Mouse (Mus musculus) midbrain, embryonic 10.5 days (tissue): ENCODE data around the gene Faf1. TPM values are rescaled to one million over a fixed set of nuclear protein-coding genes. Genes with fewer than 3 reads are reported as not detected.

Experiments used
- DNase-seq: peaks from one replicate; pipeline ENCODE4 v3.0.0-alpha.2; 2017; ENCODE audit warnings: low spot score
- H3K27ac ChIP-seq: fragments of 300-500 bp; sonication (generic); replicated peaks from 2 replicates; pipeline ENCODE4 v1.5.1; 2016; ENCODE audit warnings: mild to moderate bottlenecking
- H3K27me3 ChIP-seq: fragments of 300-500 bp; sonication (generic); 2 replicates; pipeline ENCODE4 v1.6.1; 2016; ENCODE audit warnings: low read depth, mild to moderate bottlenecking; ENCODE audit not compliant: poor library complexity, severe bottlenecking
- H3K36me3 ChIP-seq: fragments of 300-500 bp; sonication (generic); 2 replicates; pipeline ENCODE4 v1.6.1; 2016; ENCODE audit warnings: mild to moderate bottlenecking, moderate library complexity
- H3K4me1 ChIP-seq: fragments of 300-500 bp; sonication (generic); 2 replicates; pipeline ENCODE4 v1.6.1; 2016
- H3K4me3 ChIP-seq: fragments of 300-500 bp; sonication (generic); 2 replicates; pipeline ENCODE4 v1.5.1; 2016; ENCODE audit warnings: mild to moderate bottlenecking, moderate library complexity
- H3K9me3 ChIP-seq: fragments of 300-500 bp; sonication (generic); replicated peaks from 2 replicates; pipeline ENCODE4 v1.6.1; 2016; ENCODE audit warnings: mild to moderate bottlenecking
- WGBS: fragments of 180-500 bp; shearing (Covaris S2); methylation state at CpG from one replicate; pipeline ENCODE4 v1.1.7; 2016; 5-methylcytosine and 5-hydroxymethylcytosine counted together
- polyA plus RNA-seq: library from polyadenylated mRNA; unstranded; fragments of >200 nt; fragmentation: Nextera tagmentation; extraction: Ambion mirVana; gene quantifications from 2 replicates; pipeline ENCODE4 v1.2.1, GENCODE M21; 2016

The Faf1 gene
- polyA plus RNA-seq, 1 experiment from 2014 or later: 30.5 TPM

DNA sequence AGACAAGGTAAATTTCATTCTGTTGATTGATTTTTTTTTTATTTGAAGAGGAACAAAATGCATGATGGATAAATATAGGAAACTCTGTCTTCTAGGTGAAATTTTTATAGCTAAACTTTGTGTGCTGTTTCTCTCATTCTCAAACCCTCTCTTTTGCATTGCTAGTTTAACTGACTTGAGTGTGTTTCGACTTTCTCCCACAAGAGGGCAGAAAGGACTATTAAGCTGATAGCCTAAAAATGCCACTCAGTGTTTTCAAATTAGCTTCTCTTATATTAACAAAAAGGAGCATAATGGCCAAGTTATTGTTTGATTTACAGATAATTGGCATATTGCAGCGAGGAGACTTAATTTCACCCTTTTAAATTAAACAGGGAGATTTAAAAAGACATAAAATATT is 82.6 kb downstream of the Faf1 start:
- no peak overlapping the region for H3K4me3 ChIP-seq
- H3K27ac ChIP-seq: no peak overlapping the region
- WGBS: 27% methylated on average over 2 of the region's 2 CpGs
- H3K36me3 ChIP-seq: no peaks in the 10 kb centered on the region
- H3K27me3 ChIP-seq: peaks cover 12% of the 10 kb centered on the region
- H3K4me1 ChIP-seq: peaks cover 44% of the 10 kb centered on the region
- H3K9me3 ChIP-seq: no peaks in the 10 kb centered on the region
- DNase-seq: no peak

DNA sequence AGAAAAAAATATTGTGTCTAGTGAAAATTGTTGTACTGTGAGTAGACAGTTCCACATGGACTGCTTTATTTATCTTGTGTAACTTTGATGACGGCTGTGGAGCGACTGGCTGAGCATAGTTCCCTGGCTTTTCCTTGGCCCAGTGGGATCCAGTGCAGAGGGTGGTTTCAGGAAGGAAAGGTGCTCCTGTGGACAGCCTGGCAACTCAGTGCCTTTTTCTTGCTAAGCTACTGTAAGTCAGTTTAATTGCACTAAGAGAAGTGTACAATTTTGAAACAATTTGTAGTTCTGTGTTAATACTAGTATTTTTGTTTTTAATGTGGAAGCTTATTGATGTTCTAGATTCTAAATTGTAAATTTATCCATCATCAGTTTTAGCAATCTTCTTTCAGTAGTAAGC is 83.5 kb downstream of the Faf1 start:
- no peak overlapping the region for H3K4me3 ChIP-seq
- H3K9me3 ChIP-seq: no peaks in the 10 kb centered on the region
- H3K4me1 ChIP-seq: peaks cover 47% of the 10 kb centered on the region
- H3K27me3 ChIP-seq: peaks cover 12% of the 10 kb centered on the region
- no peaks in the 10 kb centered on the region for H3K36me3 ChIP-seq
- H3K27ac ChIP-seq: no peak overlapping the region
- no peak for DNase-seq
- WGBS: 45% methylated on average over 2 of the region's 2 CpGs

DNA sequence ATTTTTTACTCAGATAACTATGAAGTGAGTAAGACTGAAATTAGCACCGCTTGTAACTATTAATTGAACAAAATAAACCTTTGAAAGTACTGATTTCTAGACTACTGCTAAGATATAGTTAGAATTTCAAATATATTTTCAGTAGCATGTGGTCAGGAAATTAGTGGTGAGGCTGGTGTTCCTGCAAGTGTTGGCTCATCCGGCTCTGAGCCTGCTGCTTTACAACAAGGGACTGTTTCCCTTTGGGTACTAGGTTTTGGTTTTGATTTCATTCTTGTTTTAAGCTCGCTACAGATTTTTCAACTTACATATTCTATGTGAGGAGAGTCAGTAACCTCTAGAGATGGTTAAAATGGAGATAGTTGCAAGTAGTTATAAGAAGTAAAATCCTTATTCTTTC is 84.1 kb downstream of the Faf1 start:
- Histone ChIP-seq H3K27ac (0 out of 2 replicates have a peak overlapping the region, but pooled peaks have one; percentile 49), H3K36me3 (no peaks in the 10 kb centered on the region), H3K9me3 (no peaks in the 10 kb centered on the region), H3K4me3 (no peak overlapping the region), H3K27me3 (peaks cover 12% of the 10 kb centered on the region), H3K4me1 (peaks cover 53% of the 10 kb centered on the region)
- no peak for DNase-seq
- WGBS: 65% methylated on average over 3 of the region's 3 CpGs

DNA sequence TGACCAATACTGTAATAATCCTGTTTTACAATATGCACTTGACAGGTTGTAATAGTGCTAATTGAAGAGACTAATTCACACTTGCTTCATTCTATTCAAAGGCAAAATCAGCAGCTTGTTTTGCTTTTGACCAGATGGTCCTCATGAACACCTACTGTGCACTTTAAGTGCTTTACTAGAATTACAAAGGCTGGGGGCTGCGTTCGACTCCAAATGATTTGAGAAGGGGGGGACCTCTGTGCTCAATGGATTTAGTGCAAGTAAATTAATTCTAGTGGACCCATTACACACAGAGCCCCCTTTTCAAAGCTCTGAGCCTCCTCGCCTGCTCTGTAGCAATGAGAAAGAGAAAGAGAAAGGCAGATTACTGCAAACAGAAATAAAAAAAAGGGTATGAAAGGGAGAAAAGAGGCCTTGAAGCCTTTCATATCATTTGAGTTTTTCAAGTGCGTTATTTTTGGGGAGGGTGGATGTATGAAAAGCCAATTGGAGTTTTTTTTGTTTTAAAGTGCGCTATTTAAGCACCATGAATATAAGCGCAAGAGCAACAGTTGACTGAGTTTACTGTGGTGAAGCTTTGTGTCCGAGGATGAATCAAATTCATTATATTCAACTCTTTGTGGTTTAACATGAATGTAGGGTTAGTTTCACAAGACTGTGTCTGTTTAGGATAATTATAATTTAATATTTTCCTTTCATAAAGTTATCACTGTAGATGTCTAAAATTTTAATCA is 86.5 kb downstream of the Faf1 start:
- H3K9me3 ChIP-seq: no peaks in the 10 kb centered on the region
- H3K4me3 ChIP-seq: peak overlapping the region; percentile 27; the same call in 1 of the 2 replicates
- WGBS: 10% methylated on average over 7 of the region's 7 CpGs
- peaks cover 12% of the 10 kb centered on the region for H3K27me3 ChIP-seq
- peaks cover 60% of the 10 kb centered on the region for H3K4me1 ChIP-seq
- H3K36me3 ChIP-seq: no peaks in the 10 kb centered on the region
- peak overlapping the region; percentile 74 for H3K27ac ChIP-seq
- peak; percentile 52 for DNase-seq

DNA sequence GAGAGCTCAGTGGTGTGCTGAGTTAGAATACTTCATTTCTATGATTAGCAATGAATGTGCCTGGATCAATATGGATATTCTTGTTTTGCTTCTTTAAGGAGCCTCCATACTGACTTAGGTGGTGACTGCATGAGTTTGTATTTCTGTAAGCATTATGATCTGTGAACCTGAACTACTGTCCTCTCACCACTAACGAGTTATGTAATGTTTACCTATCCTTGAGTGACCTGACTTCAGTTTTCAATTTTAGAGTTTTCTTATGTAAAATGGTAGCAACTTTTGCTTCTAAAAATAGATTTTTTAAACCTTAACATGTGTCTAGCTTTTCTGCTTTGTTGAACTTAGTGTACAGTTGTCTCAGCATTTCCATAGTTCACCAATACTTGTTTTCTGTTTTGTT is 92.7 kb downstream of the Faf1 start:
- Histone ChIP-seq H3K27ac (no peak overlapping the region), H3K4me1 (peaks cover 20% of the 10 kb centered on the region), H3K4me3 (no peak overlapping the region), H3K27me3 (no peaks in the 10 kb centered on the region; the same call in 1 of the 2 replicates), H3K36me3 (no peaks in the 10 kb centered on the region), H3K9me3 (no peaks in the 10 kb centered on the region)
- 86% methylated on average over 1 of the region's 1 CpGs for WGBS
- DNase-seq: no peak

DNA sequence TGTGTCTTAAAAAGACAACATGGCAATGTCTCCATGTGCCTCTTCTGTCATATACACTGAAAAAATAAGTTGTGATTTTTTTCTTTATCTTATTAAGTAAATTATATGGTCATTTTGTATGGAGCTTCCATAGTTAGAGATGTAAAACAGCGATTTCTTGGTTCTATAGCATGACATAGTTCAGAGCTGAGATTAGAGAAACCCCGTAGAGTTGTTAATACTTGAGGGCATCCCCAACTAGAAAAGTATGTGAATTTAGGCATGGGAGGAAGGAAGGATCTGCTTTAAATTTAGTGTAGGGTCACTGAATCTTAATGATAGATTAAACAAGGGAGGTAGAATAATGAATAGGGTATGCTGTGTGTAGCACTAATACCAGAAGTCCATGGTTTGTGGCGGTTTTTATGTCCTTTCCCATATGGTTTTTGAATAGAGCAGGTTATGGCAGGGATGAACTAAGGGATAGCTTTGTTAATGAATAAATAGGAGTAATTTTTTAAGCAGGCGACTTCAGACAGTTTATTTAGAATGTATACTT is 106.3 kb downstream of the Faf1 start:
- no peak overlapping the region for H3K27ac ChIP-seq
- no peak for DNase-seq

DNA sequence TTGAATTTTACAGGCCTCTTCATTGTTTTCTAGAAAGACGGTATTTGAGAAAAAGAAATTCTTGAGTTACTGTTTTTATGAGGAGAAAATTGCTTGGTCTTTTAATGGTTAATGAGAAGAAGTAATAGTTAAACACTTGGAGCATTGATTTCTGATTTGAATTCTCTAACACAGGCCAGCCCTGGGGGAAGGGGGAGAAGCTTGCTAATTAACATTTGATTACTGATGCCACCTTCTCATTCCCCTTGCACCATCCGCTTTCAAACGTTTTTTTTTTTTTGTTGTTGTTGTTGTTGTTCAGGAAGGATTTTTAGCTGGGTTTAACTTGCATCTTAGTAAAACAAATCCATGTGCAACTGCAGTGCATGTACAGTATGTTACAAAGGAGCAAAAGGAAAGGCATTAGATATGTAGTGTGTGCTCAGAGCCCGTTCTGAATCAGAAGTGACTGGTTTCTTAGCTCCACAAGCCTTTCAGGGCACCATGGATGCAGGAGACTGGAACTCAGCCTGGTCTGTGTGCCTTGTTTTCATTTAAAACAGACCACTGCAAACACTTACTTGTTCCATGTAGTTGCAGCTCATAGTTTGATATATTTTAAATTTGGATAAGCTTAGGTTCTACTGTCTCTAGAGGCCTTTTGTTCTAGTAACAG is 113.1 kb downstream of the Faf1 start:
- Histone ChIP-seq H3K9me3 (no peaks in the 10 kb centered on the region), H3K36me3 (no peaks in the 10 kb centered on the region), H3K27me3 (peaks cover 45% of the 10 kb centered on the region), H3K4me1 (peaks cover 22% of the 10 kb centered on the region), H3K27ac (no peak overlapping the region), H3K4me3 (no peak overlapping the region)
- 33% methylated on average over 4 of the region's 4 CpGs for WGBS
- no peak for DNase-seq

More for the DNA sequence above, 106.3 kb downstream of the Faf1 start:
- H3K4me3 ChIP-seq: no peak overlapping the region
- H3K4me1 ChIP-seq: peaks cover 15% of the 10 kb centered on the region
- H3K36me3 ChIP-seq: no peaks in the 10 kb centered on the region
- peaks cover 54% of the 10 kb centered on the region for H3K27me3 ChIP-seq
- 56% methylated on average over 4 of the region's 4 CpGs for WGBS
- no peaks in the 10 kb centered on the region for H3K9me3 ChIP-seq

DNA sequence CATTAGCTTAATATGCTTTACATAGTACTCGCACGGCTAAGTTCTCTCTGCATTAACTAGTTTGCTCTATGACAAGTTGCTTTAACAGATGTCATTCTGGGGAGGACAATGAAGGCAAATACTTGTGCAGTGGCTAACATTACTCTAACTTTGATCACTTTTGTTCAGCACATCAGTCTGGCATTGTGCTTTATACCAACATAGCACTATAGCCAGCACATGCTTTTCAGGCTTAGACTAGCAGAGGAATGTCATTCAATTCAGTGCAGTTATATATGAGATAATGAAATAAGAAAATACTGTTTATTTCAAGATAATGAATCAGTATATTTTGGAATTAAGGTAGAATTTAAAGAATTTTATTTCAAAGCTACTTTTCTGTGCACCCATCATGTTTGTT is 115.9 kb downstream of the Faf1 start:
- WGBS: 35% methylated on average over 2 of the region's 2 CpGs
- peaks cover 24% of the 10 kb centered on the region for H3K27me3 ChIP-seq

DNA sequence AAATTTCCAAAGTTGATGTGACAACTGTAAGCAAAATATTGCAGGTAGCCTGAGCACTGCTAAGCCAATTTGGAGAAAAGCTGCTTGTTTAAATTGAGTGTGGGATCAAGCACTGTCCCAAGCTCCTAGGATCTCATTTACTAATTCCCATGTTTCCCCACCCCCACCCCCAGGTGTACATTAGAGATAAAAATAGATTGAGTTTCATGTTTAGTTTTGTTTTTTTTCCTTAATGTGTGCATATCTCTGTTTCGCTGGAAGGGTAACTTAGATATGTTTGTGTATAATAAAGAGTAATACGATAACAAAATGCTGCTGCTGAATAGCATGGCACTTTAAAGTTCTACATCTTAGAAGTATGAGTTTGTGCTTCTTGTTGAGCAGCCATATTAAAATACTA is 116.7 kb downstream of the Faf1 start:
- Histone ChIP-seq H3K4me3 (no peak overlapping the region), H3K36me3 (no peaks in the 10 kb centered on the region), H3K27ac (no peak overlapping the region), H3K9me3 (no peaks in the 10 kb centered on the region), H3K4me1 (peaks cover 22% of the 10 kb centered on the region), H3K27me3 (peaks cover 19% of the 10 kb centered on the region)
- 91% methylated on average over 2 of the region's 2 CpGs for WGBS
- DNase-seq: no peak

More for the DNA sequence above, 115.9 kb downstream of the Faf1 start:
- Histone ChIP-seq H3K9me3 (no peaks in the 10 kb centered on the region), H3K4me1 (peaks cover 22% of the 10 kb centered on the region), H3K27ac (no peak overlapping the region), H3K36me3 (no peaks in the 10 kb centered on the region), H3K4me3 (no peak overlapping the region)
- DNase-seq: no peak

DNA sequence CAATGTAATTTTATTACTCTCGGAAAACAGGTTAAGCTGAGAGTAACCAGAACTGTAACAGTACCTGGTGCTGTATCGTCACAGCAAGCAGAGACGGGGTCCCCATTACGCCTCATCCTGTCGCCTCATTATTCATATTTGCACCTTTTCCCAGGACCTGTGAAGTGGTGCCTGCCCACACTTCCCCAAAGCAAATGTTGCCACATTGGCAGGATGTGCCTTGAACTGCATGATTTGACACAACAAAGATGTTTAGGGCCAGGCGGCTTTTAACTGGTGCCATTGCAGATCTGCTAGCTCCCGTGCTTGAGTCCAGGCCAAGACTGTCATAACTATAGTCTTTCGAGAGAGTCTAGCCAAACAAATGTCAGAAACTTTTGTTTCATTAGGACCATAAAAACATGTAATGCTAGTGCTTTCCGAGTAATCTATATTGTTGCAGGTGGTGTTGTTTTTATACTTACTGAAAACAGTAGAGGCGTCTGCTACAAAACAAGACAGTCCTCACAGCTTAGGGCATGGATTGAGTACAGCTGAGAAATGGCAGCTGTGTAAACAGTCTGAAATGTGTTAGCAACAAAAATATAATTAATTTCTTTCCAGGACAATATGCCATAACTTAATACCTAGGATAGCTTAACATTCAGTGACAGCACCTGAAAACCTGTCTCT is 121.3 kb downstream of the Faf1 start:
- Histone ChIP-seq H3K4me1 (peaks cover 6% of the 10 kb centered on the region), H3K9me3 (no peaks in the 10 kb centered on the region), H3K36me3 (peaks cover 11% of the 10 kb centered on the region; the same call in 1 of the 2 replicates), H3K27ac (no peak overlapping the region), H3K4me3 (no peak overlapping the region), H3K27me3 (0 out of 2 replicates have a peak, but pooled peaks cover 3% of the 10 kb centered on the region)
- no peak for DNase-seq
- WGBS: 85% methylated on average over 10 of the region's 10 CpGs

DNA sequence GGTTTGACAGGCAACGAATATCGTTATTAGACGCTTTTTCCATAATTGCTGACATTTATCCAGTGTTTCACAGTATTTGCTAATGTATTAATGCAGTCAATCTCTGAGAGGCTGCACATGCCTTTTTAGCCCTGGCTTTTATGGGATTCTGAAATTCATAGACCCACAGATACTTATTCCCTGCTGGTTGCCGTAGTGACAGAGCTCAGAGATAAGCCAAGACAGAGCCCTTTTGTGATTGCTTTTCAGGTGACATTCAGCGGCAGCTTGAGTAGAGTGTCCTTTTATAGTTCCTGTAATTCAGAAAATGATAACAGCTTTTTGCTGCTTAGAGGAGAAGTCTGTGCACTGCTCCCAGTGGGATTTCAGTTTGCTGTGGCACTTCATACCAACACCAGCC is 130.0 kb downstream of the Faf1 start:
- no peaks in the 10 kb centered on the region for H3K27me3 ChIP-seq
- 78% methylated on average over 5 of the region's 5 CpGs for WGBS
- DNase-seq: no peak

DNA sequence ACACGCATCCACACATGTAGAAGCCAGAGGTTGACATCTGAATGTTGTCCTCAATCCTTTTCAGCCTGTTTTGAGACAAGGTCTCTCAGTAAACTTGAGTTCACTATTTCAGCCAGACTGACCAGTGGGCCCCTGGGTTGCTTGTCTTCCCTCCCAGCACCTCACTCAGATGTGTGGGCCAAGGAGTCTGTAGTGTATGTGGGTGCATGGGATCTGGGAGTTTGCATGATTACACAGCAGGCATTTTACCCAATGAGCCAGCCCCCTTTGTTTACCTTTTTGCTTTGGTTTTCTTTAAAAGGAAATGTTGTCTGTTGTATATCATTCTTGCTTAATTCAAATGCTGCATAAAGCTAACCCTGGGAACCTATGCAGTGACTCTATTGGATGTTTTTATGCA is 138.8 kb downstream of the Faf1 start:
- WGBS: 88% methylated on average over 1 of the region's 1 CpGs

More for the DNA sequence above, 130.0 kb downstream of the Faf1 start:
- no peaks in the 10 kb centered on the region for H3K36me3 ChIP-seq
- no peaks in the 10 kb centered on the region for H3K9me3 ChIP-seq
- no peak overlapping the region for H3K27ac ChIP-seq
- H3K4me3 ChIP-seq: no peak overlapping the region
- H3K4me1 ChIP-seq: peaks cover 9% of the 10 kb centered on the region

More for the DNA sequence above, 138.8 kb downstream of the Faf1 start:
- DNase-seq: no peak
- Histone ChIP-seq H3K4me3 (no peak overlapping the region), H3K27me3 (no peaks in the 10 kb centered on the region), H3K9me3 (no peaks in the 10 kb centered on the region), H3K27ac (no peak overlapping the region), H3K36me3 (no peaks in the 10 kb centered on the region), H3K4me1 (peaks cover 17% of the 10 kb centered on the region)
